In the genomic region with DNA sequence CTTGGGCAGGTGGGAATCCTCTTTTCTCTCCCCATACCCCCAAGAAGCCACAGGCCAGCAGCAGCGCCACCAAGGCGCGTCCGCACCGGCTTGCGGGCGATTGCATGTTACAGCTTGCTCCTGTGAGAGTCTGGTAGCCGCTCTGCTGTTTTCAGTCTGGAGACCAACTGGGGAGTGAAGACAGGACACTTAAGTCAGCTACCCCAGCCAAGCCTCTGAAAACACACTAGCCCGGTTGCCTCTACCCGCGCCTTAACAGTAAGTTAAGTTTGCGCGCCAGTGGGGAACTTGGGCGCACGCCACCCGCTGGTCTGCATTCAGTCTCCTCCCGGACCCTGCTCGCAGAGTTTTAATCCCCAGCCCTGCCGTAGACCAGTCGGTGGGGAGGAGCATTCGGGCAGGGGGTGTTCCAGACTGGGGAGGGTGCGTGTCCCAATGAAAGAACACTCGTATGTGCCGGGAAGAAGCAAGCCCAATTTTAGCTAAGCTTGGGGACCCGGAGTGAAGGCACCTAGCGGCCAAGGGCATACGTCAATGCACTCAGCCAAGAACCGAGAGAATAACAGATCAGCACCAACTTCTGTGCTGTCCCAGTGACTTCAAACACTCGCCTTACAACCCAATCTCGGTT, we compare ENCODE assay signal across 8 mouse cellular contexts. TPM values are rescaled to one million over a fixed set of nuclear protein-coding genes. Genes with fewer than 3 reads are reported as not detected.
DNase-seq lines count a peak whose midpoint lies in the region; ATAC-seq and TF ChIP-seq lines count a peak whose summit lies in the region.

No protein-coding gene starts in this region.

- peak; percentile 3 to 11 for DNase-seq in cerebellum, adult 18-20 months
- DNase-seq in cerebellum, adult 11 months = no peak
- peak; percentile 53 for DNase-seq in embryonic facial prominence, embryonic 11.5 days (ENCODE audit: low spot score)
- DNase-seq in heart, adult 8-10 months (ENCODE audit: low spot score) = peak; percentile 60
- DNase-seq in kidney, adult 2 months = peak; percentile 66
- DNase-seq in midbrain, postnatal 0 days (ENCODE audit: low spot score) = peak; percentile 64
- peak; percentile 20 for DNase-seq in urinary bladder, postnatal 25 days (ENCODE audit: low spot score)

- TF ChIP-seq CTCF in kidney, adult 2 months (conservative IDR thresholded peaks at IDR 0.05; ENCODE audit: insufficient read depth, insufficient read length, low read depth, low read length) = no peak
- peak; percentile 43 for TF ChIP-seq CTCF in midbrain, postnatal 0 days (IDR thresholded peaks at IDR 0.05)

- under 1% methylated on average over 30 of the region's 30 CpGs for WGBS in embryonic facial prominence, embryonic 11.5 days
- 1% methylated on average over 30 of the region's 30 CpGs for WGBS in kidney, adult 2 months
- under 1% methylated on average over 30 of the region's 30 CpGs for WGBS in liver, embryonic 12.5 days (ENCODE audit: insufficient replicate concordance)
- WGBS in midbrain, postnatal 0 days = 0% methylated on average over 30 of the region's 30 CpGs

- peak overlapping the region; percentile 46 for H3K4me3 ChIP-seq in embryonic facial prominence, embryonic 11.5 days (ENCODE audit: low read depth, low read length)
- peak overlapping the region; percentile 57 for H3K4me3 ChIP-seq in kidney, adult 2 months (ENCODE audit: insufficient read depth, low read depth, low read length)
- peak overlapping the region; percentile 47 for H3K4me3 ChIP-seq in liver, embryonic 12.5 days
- H3K4me3 ChIP-seq in midbrain, postnatal 0 days (ENCODE audit: low read depth, low read length) = peak overlapping the region; percentile 43

- H3K27me3 ChIP-seq in embryonic facial prominence, embryonic 11.5 days (ENCODE audit: control insufficient read depth, insufficient read depth, low read length) = no peaks in the 10 kb centered on the region
- no peaks in the 10 kb centered on the region for H3K27me3 ChIP-seq in kidney, adult 2 months (replicated peaks; ENCODE audit: control insufficient read depth, insufficient read depth, low read length)
- peaks cover 31% of the 10 kb centered on the region for H3K27me3 ChIP-seq in liver, embryonic 12.5 days (replicated peaks)
- H3K27me3 ChIP-seq in midbrain, postnatal 0 days (ENCODE audit: insufficient read depth, low read length) = no peaks in the 10 kb centered on the region

- no peak overlapping the region for H3K27ac ChIP-seq in embryonic facial prominence, embryonic 11.5 days (replicated peaks; ENCODE audit: low read depth, low read length)
- H3K27ac ChIP-seq in kidney, adult 2 months (ENCODE audit: insufficient read depth, low read depth, low read length) = peak overlapping the region; percentile 52
- H3K27ac ChIP-seq in liver, embryonic 12.5 days = no peak overlapping the region
- H3K27ac ChIP-seq in midbrain, postnatal 0 days (ENCODE audit: low read depth, low read length) = peak overlapping the region; percentile 59; the same call in 1 of the 2 replicates

- H3K4me1 ChIP-seq in embryonic facial prominence, embryonic 11.5 days (ENCODE audit: control insufficient read depth, insufficient read depth, low read length) = no peaks in the 10 kb centered on the region
- no peaks in the 10 kb centered on the region for H3K4me1 ChIP-seq in kidney, adult 2 months (ENCODE audit: control insufficient read depth, insufficient read depth, low read length)
- H3K4me1 ChIP-seq in liver, embryonic 12.5 days = no peaks in the 10 kb centered on the region
- H3K4me1 ChIP-seq in midbrain, postnatal 0 days (ENCODE audit: insufficient read depth, low read length) = no peaks in the 10 kb centered on the region

- H3K4me2 ChIP-seq in embryonic facial prominence, embryonic 11.5 days (ENCODE audit: low read depth, low read length) = peak overlapping the region; percentile 93
- peak overlapping the region; percentile 59 for H3K4me2 ChIP-seq in liver, embryonic 12.5 days
- H3K4me2 ChIP-seq in midbrain, postnatal 0 days (ENCODE audit: low read depth, low read length, poor library complexity, severe bottlenecking) = peak overlapping the region; percentile 96

- H3K9me3 ChIP-seq in embryonic facial prominence, embryonic 11.5 days (replicated peaks; ENCODE audit: control insufficient read depth, low read length) = no peaks in the 10 kb centered on the region
- no peaks in the 10 kb centered on the region for H3K9me3 ChIP-seq in liver, embryonic 12.5 days (replicated peaks)
- H3K9me3 ChIP-seq in midbrain, postnatal 0 days (ENCODE audit: low read length) = no peaks in the 10 kb centered on the region

- no peaks in the 10 kb centered on the region for H3K36me3 ChIP-seq in embryonic facial prominence, embryonic 11.5 days (replicated peaks; ENCODE audit: control insufficient read depth, insufficient read depth, low read depth, low read length)
- H3K36me3 ChIP-seq in kidney, adult 2 months (ENCODE audit: control insufficient read depth, insufficient read depth, low read length) = no peaks in the 10 kb centered on the region
- H3K36me3 ChIP-seq in liver, embryonic 12.5 days = no peaks in the 10 kb centered on the region
- no peaks in the 10 kb centered on the region for H3K36me3 ChIP-seq in midbrain, postnatal 0 days (ENCODE audit: insufficient read depth, low read length)

- ATAC-seq in embryonic facial prominence, embryonic 11.5 days (replicated peaks; ENCODE audit: insufficient number of reproducible peaks, low FRiP score, low TSS enrichment, low read depth) = peak; percentile 76; the same call in 1 of the 2 replicates
- ATAC-seq in liver, embryonic 12.5 days = no peak
- ATAC-seq in midbrain, postnatal 0 days (ENCODE audit: low FRiP score) = peak; percentile 77

- H3K9ac ChIP-seq in embryonic facial prominence, embryonic 11.5 days (replicated peaks; ENCODE audit: low read length) = peak overlapping the region; percentile 62
- H3K9ac ChIP-seq in liver, embryonic 12.5 days = peak overlapping the region; percentile 2; the same call in 1 of the 2 replicates
- peak overlapping the region; percentile 54 for H3K9ac ChIP-seq in midbrain, postnatal 0 days (replicated peaks; ENCODE audit: low read length, poor library complexity, severe bottlenecking)

- no peak for TF ChIP-seq POLR2A in kidney, adult 2 months (IDR thresholded peaks at IDR 0.05; ENCODE audit: low read depth, low read length)

RNA-seq across cellular contexts. Expression of a gene that starts 0.7 kb away (rescaled TPM):
- polyA plus RNA-seq in embryonic facial prominence, embryonic 11.5 days (2014; fragmentation: Nextera tagmentation; extraction: Ambion mirVana) = 36.8 and 38.5 TPM in 2 replicates
- total RNA-seq in heart, adult 8-10 months (2022) = 10 to 100 TPM; 12.3 to 15.2 (median 14.0) TPM
- polyA plus RNA-seq in kidney, adult 2 months (2012; rRNA removed) = 7.9 and 9.7 TPM in 2 replicates
- polyA plus RNA-seq in liver, embryonic 12.5 days (2016; fragmentation: Nextera tagmentation; extraction: Ambion mirVana) = 14.4 and 15.3 TPM in 2 replicates
- total RNA-seq in midbrain, postnatal 0 days (2014; rRNA removed) = 151 and 174 TPM in 2 replicates
- 122 and 134 TPM in 2 replicates for polyA plus RNA-seq in midbrain, postnatal 0 days (2015; fragmentation: Nextera tagmentation; extraction: Ambion mirVana)

Comparison
In these comparisons a context has a peak if more than half of its experiments do, and no peak if none do; other contexts are left out.
1. H3K27ac ChIP-seq: peak in kidney, adult 2 months (single experiment) and midbrain, postnatal 0 days (single experiment); none in embryonic facial prominence, embryonic 11.5 days (single experiment) and liver, embryonic 12.5 days (single experiment).
2. H3K9ac ChIP-seq: peak in every context shown above with its lines; median percentile 62 in embryonic facial prominence, embryonic 11.5 days; 54 in midbrain, postnatal 0 days; 2 in liver, embryonic 12.5 days.
3. Peak in every context shown above with its lines, with median percentiles within 50 percentile points of each other: H3K4me2 ChIP-seq and H3K4me3 ChIP-seq.